ENCODE assay signal across 10 mouse cellular contexts in genomic region chr15:31207346-31208093, GRCm38 (mm10). TPM values are rescaled to one million over a fixed set of nuclear protein-coding genes. Genes with fewer than 3 reads are reported as not detected.
A peak's percentile ranks its signal among the peaks of the same experiment; 100 is the strongest.
DNase-seq lines count a peak whose midpoint lies in the region.
"Had no signal": no experiment of that assay in that cellular context is flagged by ENCODE, and none has a peak within 500 bp of the region (broad histone marks: within the 10 kb centered on the region; RNA-seq: fewer than 3 reads in every experiment).

No protein-coding gene starts in this region.

- DNase-seq in heart, adult 11 months = peak; percentile 84
- DNase-seq in heart, postnatal 10 days = no peak
- peak; percentile 10 for DNase-seq in right cerebral cortex, postnatal 4 days
- DNase-seq in right cerebral cortex, postnatal 25 days = no peak
- peak; percentile 31 for DNase-seq in kidney, adult 9 months
- DNase-seq in skeletal muscle tissue, adult 2 months (ENCODE audit: low read depth, low spot score) = peak; percentile 72
- DNase-seq in heart, postnatal 4 days = no peak
- DNase-seq in urinary bladder, adult 18-20 months (ENCODE audit: low spot score in 2 of 2) = no peak
- DNase-seq: lung, postnatal 10 days; thymus, postnatal 25 days had no signal

- intact Hi-C loops in heart, postnatal 10 days (cut with DNase I) = no loop called here

RNA-seq across cellular contexts. Expression of gene Dap, which starts 16.6 kb away (rescaled TPM):
- 10 to 100 TPM; 36.2 to 41.3 TPM for total RNA-seq in heart, postnatal 10 days (2021)
- 10 to 100 TPM; 43.5 to 46.5 TPM for total RNA-seq in heart, postnatal 4 days (2021)

Comparison
In these comparisons a context has a peak if more than half of its experiments do, and no peak if none do; other contexts are left out.
1. DNase-seq: peak in heart, adult 11 months (single experiment), right cerebral cortex, postnatal 4 days (single experiment), kidney, adult 9 months (single experiment) and skeletal muscle tissue, adult 2 months (single experiment); none in heart, postnatal 10 days (0 of 2), right cerebral cortex, postnatal 25 days (single experiment), heart, postnatal 4 days (single experiment) and urinary bladder, adult 18-20 months (0 of 2).